Mouse (Mus musculus) G1E (cell line): ENCODE measurements around the gene Ndufb5. TPM values are rescaled to one million over a fixed set of nuclear protein-coding genes. Genes with fewer than 3 reads are reported as not detected.

Experiments
- ATAC-seq: 2 replicates; pipeline ENCODE4 v1.8.0; 2016; ENCODE audit warnings: mild to moderate bottlenecking; ENCODE audit not compliant: insufficient number of reproducible peaks, poor library complexity, low FRiP score, severe bottlenecking; ENCODE audit errors: extremely low read depth
- DNase-seq: peaks from one replicate; pipeline ENCODE4 v3.0.0; 2012; ENCODE audit warnings: low spot score
- H3K27me3 ChIP-seq: 2 replicates; pipeline ENCODE4 v1.6.1; 2012; ENCODE audit warnings: mild to moderate bottlenecking, low read length, inconsistent platforms; ENCODE audit not compliant: insufficient read depth
- H3K36me3 ChIP-seq: replicated peaks from 2 replicates; pipeline ENCODE3; 2012; ENCODE audit warnings: mild to moderate bottlenecking, inconsistent platforms
- H3K4me1 ChIP-seq: 2 replicates; pipeline ENCODE4 v1.6.1; 2012; ENCODE audit warnings: low read depth, low read length, inconsistent platforms, mixed read lengths; ENCODE audit not compliant: insufficient read depth
- H3K4me3 ChIP-seq: 2 replicates; pipeline ENCODE4 v1.5.1; 2012; ENCODE audit warnings: low read depth, mild to moderate bottlenecking, inconsistent platforms, low read length, moderate library complexity, mixed read lengths
- H3K9me3 ChIP-seq: replicated peaks from 2 replicates; pipeline ENCODE4 v1.6.1; 2012; ENCODE audit warnings: inconsistent platforms
- CTCF ChIP-seq: IDR thresholded peaks from 2 replicates; pipeline ENCODE4 v1.5.1; 2012; ENCODE audit warnings: low read depth, low read length, inconsistent platforms, mixed read lengths
- GATA1 ChIP-seq: IDR thresholded peaks from 2 replicates; pipeline ENCODE4 v1.6.1; 2012; ENCODE audit warnings: borderline replicate concordance, low read length, inconsistent platforms, mixed read lengths
- GATA2 ChIP-seq: IDR thresholded peaks from 2 replicates; pipeline ENCODE4 v1.6.1; 2012; ENCODE audit warnings: low read depth, low read length, inconsistent platforms, borderline replicate concordance
- POLR2AphosphoS5 ChIP-seq: IDR thresholded peaks from 2 replicates; pipeline ENCODE4 v1.6.1; 2012; ENCODE audit warnings: low read depth, low read length, inconsistent platforms; ENCODE audit not compliant: insufficient replicate concordance
- TAL1 ChIP-seq: conservative IDR thresholded peaks from 2 replicates; pipeline ENCODE4 v1.6.1; 2012; ENCODE audit warnings: low read depth, low read length, inconsistent platforms, mixed read lengths
- polyA plus RNA-seq: library from polyadenylated mRNA; stranded (reverse); fragments of >175 nt; gene quantifications from 2 replicates; pipeline ENCODE4 v1.2.3, GENCODE M21; 2012
- total RNA-seq, 2 experiments: library from RNA; stranded (forward) in 1 of 2; stranded (reverse) in 1 of 2; fragments of 200-1000 nt in 1 of 2; fragments of >200 nt in 1 of 2; fragmentation: Nextera tagmentation in 1 of 2; gene quantifications; 2 replicates each; pipeline ENCODE4 v1.2.3; 2014 to 2017

Gene Ndufb5
- total RNA-seq (2014; fragmentation: Nextera tagmentation) (109 and 126 TPM in 2 replicates), total RNA-seq (2017) (271 and 317 TPM in 2 replicates), polyA plus RNA-seq (23.9 and 67.2 TPM in 2 replicates)

- DNase-seq (peak; percentile 86), ATAC-seq (peak; percentile 92)
- Histone ChIP-seq H3K36me3 (peaks cover 63% of the 10 kb centered on the region), H3K4me1 (peaks cover 34% of the 10 kb centered on the region), H3K4me3 (peak within 1 kb of the TSS; percentile 95), H3K9me3 (no peaks in the 10 kb centered on the region), H3K27me3 (no peaks in the 10 kb centered on the region)
- TF ChIP-seq TAL1 (no peak), GATA1 (no peak), POLR2AphosphoS5 (no peak), GATA2 (no peak), CTCF (no peak)
Observed at GRCm38 (mm10) chr3:32736244-32737171, at the start of gene Ndufb5. TSS of gene Ndufb5 (plus strand) at chr3:32736990.

- Histone ChIP-seq H3K4me3 (no peak overlapping the region), H3K4me1 (peaks cover 21% of the 10 kb centered on the region), H3K27me3 (peaks cover 8% of the 10 kb centered on the region), H3K36me3 (no peaks in the 10 kb centered on the region), H3K9me3 (no peaks in the 10 kb centered on the region)
- no peak for ATAC-seq
- DNase-seq = no peak
- no peak for TF ChIP-seq CTCF
- no peak for TF ChIP-seq POLR2AphosphoS5
- no peak for TF ChIP-seq GATA2
- TF ChIP-seq GATA1 = no peak
- no peak for TF ChIP-seq TAL1
Observed at GRCm38 (mm10) chr3:32687156-32687555, 49.6 kb upstream of the Ndufb5 start.

GRCm38 (mm10) chr3:32689567-32689999 lies 47.2 kb upstream of the Ndufb5 start:
- Histone ChIP-seq H3K9me3 (no peaks in the 10 kb centered on the region), H3K27me3 (no peaks in the 10 kb centered on the region), H3K4me3 (no peak overlapping the region), H3K36me3 (no peaks in the 10 kb centered on the region), H3K4me1 (peaks cover 17% of the 10 kb centered on the region; the same call in 1 of the 2 replicates)
- TF ChIP-seq GATA2 (no peak), TAL1 (peak; percentile 36)
- DNase-seq = no peak
- peak; percentile 97 for ATAC-seq

- DNase-seq (no peak), ATAC-seq (no peak)
- Histone ChIP-seq H3K4me1 (peaks cover 20% of the 10 kb centered on the region; the same call in 1 of the 2 replicates), H3K27me3 (no peaks in the 10 kb centered on the region), H3K36me3 (no peaks in the 10 kb centered on the region), H3K4me3 (no peak overlapping the region), H3K9me3 (no peaks in the 10 kb centered on the region)
- TF ChIP-seq GATA2 = no peak
- no peak for TF ChIP-seq POLR2AphosphoS5
- TF ChIP-seq TAL1 = no peak
- TF ChIP-seq CTCF = no peak
- no peak for TF ChIP-seq GATA1
Observed at GRCm38 (mm10) chr3:32690008-32690407, 46.8 kb upstream of the Ndufb5 start.

- no peak for DNase-seq
- H3K4me1 ChIP-seq = peaks cover 28% of the 10 kb centered on the region; the same call in 1 of the 2 replicates
- H3K27me3 ChIP-seq = no peaks in the 10 kb centered on the region
- ATAC-seq = no peak
- H3K36me3 ChIP-seq = no peaks in the 10 kb centered on the region
- TF ChIP-seq POLR2AphosphoS5 (no peak), TAL1 (no peak)
- H3K4me3 ChIP-seq = no peak overlapping the region
- no peaks in the 10 kb centered on the region for H3K9me3 ChIP-seq
Observed at GRCm38 (mm10) chr3:32690901-32691300, 45.9 kb upstream of the Ndufb5 start.

GRCm38 (mm10) chr3:32691841-32692240 lies 44.9 kb upstream of the Ndufb5 start:
- no peaks in the 10 kb centered on the region for H3K27me3 ChIP-seq
- TF ChIP-seq TAL1 (no peak), GATA1 (no peak), POLR2AphosphoS5 (no peak), GATA2 (no peak), CTCF (no peak)
- peaks cover 30% of the 10 kb centered on the region; the same call in 1 of the 2 replicates for H3K4me1 ChIP-seq

More at GRCm38 (mm10) chr3:32691841-32692240, 44.9 kb upstream of the Ndufb5 start:
- ATAC-seq = no peak
- Histone ChIP-seq H3K4me3 (no peak overlapping the region), H3K9me3 (no peaks in the 10 kb centered on the region), H3K36me3 (no peaks in the 10 kb centered on the region)
- DNase-seq = no peak
